Mouse (Mus musculus) liver, postnatal 0 days (tissue): ENCODE data around the gene Rgs14.

Experiments
- CTCF ChIP-seq: sonication (generic); IDR thresholded peaks from 2 replicates; pipeline ENCODE4 v1.5.1; 2016; ENCODE audit warnings: antibody characterized with exemption, low read depth
- EP300 ChIP-seq: IDR thresholded peaks from 2 replicates; pipeline ENCODE4 v1.6.1; 2016; ENCODE audit warnings: antibody characterized with exemption, low read depth, mild to moderate bottlenecking

GRCm38 (mm10) chr13:55371007-55371681 lies 1.6 kb downstream of the Rgs14 start:
- no peak for TF ChIP-seq CTCF
- TF ChIP-seq EP300 = no peak
